Mouse (Mus musculus) C2C12 (cell line): ENCODE data around the gene Iqck. TPM values are rescaled to one million over a fixed set of nuclear protein-coding genes. Genes with fewer than 3 reads are reported as not detected.

Experiments
- H3K27me3 ChIP-seq: one replicate; pipeline ENCODE4 v1.6.1; 2011; ENCODE audit not compliant: control insufficient read depth, insufficient read depth, insufficient read length
- H3K36me3 ChIP-seq: one replicate; pipeline ENCODE4 v1.6.1; 2011; ENCODE audit not compliant: control insufficient read depth, insufficient read depth
- H3K4me3 ChIP-seq: one replicate; pipeline ENCODE4 v1.5.1; 2011; ENCODE audit warnings: mild to moderate bottlenecking, control low read depth; ENCODE audit not compliant: poor library complexity, insufficient read depth, severe bottlenecking
- H3K79me2 ChIP-seq: one replicate; pipeline ENCODE4 v1.6.1; 2011; ENCODE audit not compliant: control insufficient read depth, insufficient read depth
- H3K79me3 ChIP-seq: one replicate; pipeline ENCODE4 v1.6.1; 2011; ENCODE audit warnings: low read depth, control low read depth
- H3ac ChIP-seq: one replicate; pipeline ENCODE3; 2011; ENCODE audit warnings: low read depth; ENCODE audit not compliant: control insufficient read depth, insufficient read length
- CEBPB ChIP-seq: IDR thresholded peaks from one replicate; pipeline ENCODE4 v1.6.1; 2011; ENCODE audit warnings: low read depth, mild to moderate bottlenecking, control low read depth, moderate library complexity
- CTCF ChIP-seq: IDR thresholded peaks from one replicate; pipeline ENCODE4 v1.5.1; 2011; ENCODE audit not compliant: control insufficient read depth, insufficient read depth, insufficient read length
- FOSL1 ChIP-seq: IDR thresholded peaks from one replicate; pipeline ENCODE4 v1.8.0; 2011; ENCODE audit warnings: mild to moderate bottlenecking, low read length; ENCODE audit not compliant: poor library complexity, insufficient read depth, severe bottlenecking
- MAX ChIP-seq: IDR thresholded peaks from one replicate; pipeline ENCODE4 v1.6.1; 2011; ENCODE audit warnings: mild to moderate bottlenecking, control low read depth
- MYOD1 ChIP-seq: IDR thresholded peaks from one replicate; pipeline ENCODE4 v1.6.1; 2011; ENCODE audit warnings: low read depth; ENCODE audit not compliant: control insufficient read depth, insufficient read length
- MYOG ChIP-seq: IDR thresholded peaks from one replicate; pipeline ENCODE4 v1.6.1; 2011; ENCODE audit not compliant: control insufficient read depth, insufficient read length; ENCODE audit errors: extremely low read depth
- USF1 ChIP-seq: IDR thresholded peaks from one replicate; pipeline ENCODE4 v1.6.1; 2011; ENCODE audit warnings: low read depth, mild to moderate bottlenecking, control low read depth, moderate library complexity
- long read RNA-seq, 2 experiments: library from polyadenylated mRNA; unstranded; transcript quantifications; one replicate each; pipeline ENCODE4 v2.0.0; 2019 to 2020
- polyA plus RNA-seq: library from polyadenylated mRNA; unstranded; fragments of >200 nt; fragmentation: generic; extraction: Trizol; gene quantifications from one replicate; pipeline ENCODE4 v1.2.1, GENCODE M21; 2012; ENCODE audit warnings: missing spikeins

Iqck gene
- 0.53 TPM for polyA plus RNA-seq
- long read RNA-seq, experiment 1, partial matches to known transcripts, result 0 of 1 reads
- long read RNA-seq, experiment 1, other reads (novel, unspliced or antisense), result 1 of 1 reads
- long read RNA-seq, experiment 2, partial matches to known transcripts, result 0 of 1 reads
- long read RNA-seq, experiment 2, other reads (novel, unspliced or antisense), result 0 of 1 reads

DNA sequence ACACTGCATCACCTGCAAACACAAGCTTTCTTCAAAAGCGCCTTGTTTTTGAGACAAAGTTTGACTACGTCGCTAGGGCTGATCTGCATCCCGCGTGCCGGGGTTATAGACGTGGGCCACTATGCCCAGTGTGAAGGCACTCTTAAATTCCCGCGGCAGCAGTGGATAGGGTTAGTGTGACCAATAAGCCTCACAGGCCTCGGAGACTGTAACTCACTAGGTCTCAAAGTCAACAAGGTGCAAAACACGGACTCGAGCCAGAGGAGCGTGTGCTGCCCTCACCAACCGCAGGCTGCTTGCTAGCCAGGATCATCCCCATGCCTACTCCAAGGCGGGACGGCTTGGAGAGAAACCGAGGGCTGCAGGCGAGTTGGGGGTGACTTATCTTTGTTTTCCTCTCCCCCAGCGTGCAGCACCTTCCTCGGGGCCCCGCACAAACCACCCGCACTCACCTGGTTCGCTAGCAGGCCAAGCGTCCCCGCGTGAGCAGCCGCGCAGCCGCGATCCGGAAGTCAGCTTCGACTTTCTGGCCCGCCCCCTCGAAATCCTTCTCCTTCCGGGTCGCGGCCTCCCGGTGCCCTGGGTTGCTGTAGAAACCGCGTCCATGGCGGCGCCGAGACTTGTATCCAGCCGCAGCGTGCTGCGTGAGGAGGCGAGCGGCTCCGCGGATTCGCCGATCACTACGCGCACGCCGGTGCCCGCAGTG, at the start of gene Iqck:
TSS of gene Iqck (plus strand) at position 582 of the 706 bp plus-strand sequence.
- Histone ChIP-seq H3K27me3 (no peaks in the 10 kb centered on the region), H3K4me3 (peak within 1 kb of the TSS; percentile 85), H3K79me3 (peaks cover 28% of the 10 kb centered on the region), H3K36me3 (peaks cover 32% of the 10 kb centered on the region), H3K79me2 (peaks cover 62% of the 10 kb centered on the region), H3ac (peak within 1 kb of the TSS; percentile 46)
- no peak for TF ChIP-seq MYOD1
- TF ChIP-seq MAX, result peak; percentile 42

DNA sequence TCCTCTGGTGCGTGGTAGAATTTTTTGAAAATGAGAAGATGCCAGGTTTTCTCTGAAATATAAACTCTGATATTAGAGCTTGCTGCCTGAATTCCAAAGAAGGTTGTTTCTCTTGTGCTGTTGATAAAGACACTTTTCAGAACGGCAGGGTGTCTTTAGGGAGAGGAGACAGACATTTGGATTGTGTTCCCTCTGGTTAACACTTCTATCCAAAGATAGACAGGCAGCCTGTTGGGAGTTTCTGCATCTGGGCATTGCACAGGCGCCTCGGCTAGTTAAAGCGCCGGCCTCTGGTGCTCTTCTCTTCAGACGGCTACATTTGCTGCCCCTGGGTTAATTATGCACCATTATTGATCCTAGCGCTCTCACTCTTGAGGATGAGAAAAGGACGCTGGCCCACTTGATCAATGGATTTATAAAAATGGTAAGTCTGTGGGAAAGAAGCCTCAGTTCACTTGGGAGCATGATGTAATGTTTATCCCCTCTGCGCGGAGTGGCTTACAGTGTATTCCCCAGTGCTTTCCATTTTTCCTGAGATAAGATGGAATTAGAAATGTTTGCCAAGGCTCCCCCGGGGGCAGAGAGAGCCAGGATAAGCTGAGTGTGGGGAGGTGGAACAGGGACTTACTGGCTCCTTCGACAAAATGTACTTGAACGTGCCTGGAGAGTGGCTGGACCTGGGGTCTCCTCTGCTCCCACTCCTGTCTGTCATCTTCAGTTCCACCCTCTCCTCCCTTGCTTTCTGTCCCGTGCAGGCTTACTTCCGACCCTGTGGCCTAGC, 48.7 kb upstream of the Iqck start:
- Histone ChIP-seq H3K79me2 (no peaks in the 10 kb centered on the region), H3K27me3 (no peaks in the 10 kb centered on the region), H3K79me3 (no peaks in the 10 kb centered on the region), H3K4me3 (no peak overlapping the region), H3ac (no peak overlapping the region), H3K36me3 (no peaks in the 10 kb centered on the region)
- TF ChIP-seq MAX (no peak), FOSL1 (no peak), CEBPB (no peak), CTCF (no peak), MYOG (no peak), MYOD1 (no peak), USF1 (no peak)

DNA sequence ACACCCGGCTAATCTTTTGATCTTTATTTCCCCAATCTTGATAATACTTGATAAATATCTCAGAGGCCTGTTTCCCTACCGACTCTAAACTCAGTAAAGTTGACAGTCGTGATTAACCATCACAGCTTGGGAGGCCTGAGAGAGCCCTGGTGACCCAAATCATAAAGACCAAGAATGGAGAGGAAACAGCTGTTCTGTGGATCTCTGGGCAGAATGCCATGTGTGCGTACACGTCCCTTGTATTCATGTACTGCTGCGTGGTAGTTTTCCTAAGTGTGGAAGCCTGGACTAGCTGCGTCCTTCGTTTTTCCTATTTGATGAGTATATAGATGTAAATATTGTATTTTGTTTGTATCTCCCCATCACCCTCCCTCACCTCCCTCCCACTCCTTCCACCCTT, 47.7 kb upstream of the Iqck start:
- Histone ChIP-seq H3K27me3 (no peaks in the 10 kb centered on the region), H3K36me3 (no peaks in the 10 kb centered on the region), H3K79me2 (no peaks in the 10 kb centered on the region), H3K79me3 (no peaks in the 10 kb centered on the region), H3K4me3 (no peak overlapping the region), H3ac (no peak overlapping the region)
- TF ChIP-seq MYOG (no peak), MYOD1 (no peak), USF1 (no peak), CTCF (no peak), CEBPB (no peak), MAX (no peak), FOSL1 (no peak)

DNA sequence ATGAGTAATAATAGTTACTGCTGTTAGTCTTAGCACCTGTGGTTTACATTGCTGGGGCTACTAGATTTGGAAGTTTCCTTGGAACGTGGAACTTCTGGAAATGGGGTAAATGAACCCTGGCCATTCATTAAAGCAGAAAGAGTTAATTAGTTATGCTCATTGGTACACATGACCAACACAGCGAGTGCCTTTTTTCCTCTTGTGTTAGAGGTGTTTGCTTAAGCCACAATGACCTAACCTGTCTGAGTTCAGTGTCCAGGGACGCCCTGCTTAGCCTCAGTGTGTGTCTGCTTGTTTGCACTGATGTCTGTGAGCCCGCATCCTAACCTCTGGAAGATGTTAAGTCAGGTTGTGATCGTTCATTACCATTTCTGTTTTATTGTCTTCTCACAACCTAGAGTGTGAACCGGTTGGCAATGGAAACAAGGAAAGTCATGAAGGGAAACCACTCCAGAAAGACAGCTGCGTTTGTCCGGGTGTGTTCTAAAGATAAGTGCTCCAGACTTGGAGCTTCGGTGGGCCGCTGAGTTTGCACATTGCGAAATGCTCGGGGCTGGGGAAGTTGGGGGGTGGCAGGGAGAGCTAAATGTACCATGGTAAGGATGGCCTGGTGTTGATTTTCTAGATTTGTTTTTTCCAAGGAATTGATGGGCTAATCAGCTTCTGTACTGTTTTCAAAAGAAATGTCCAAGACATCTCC, 44.0 kb upstream of the Iqck start:
- no peaks in the 10 kb centered on the region for H3K79me3 ChIP-seq
- no peaks in the 10 kb centered on the region for H3K79me2 ChIP-seq
- no peaks in the 10 kb centered on the region for H3K36me3 ChIP-seq
- H3K4me3 ChIP-seq, result no peak overlapping the region
- no peak for TF ChIP-seq CTCF
- TF ChIP-seq MAX, result no peak
- no peak for TF ChIP-seq CEBPB
- TF ChIP-seq MYOG, result no peak
- no peak for TF ChIP-seq FOSL1
- TF ChIP-seq USF1, result no peak
- no peak for TF ChIP-seq MYOD1
- no peak overlapping the region for H3ac ChIP-seq
- no peaks in the 10 kb centered on the region for H3K27me3 ChIP-seq

DNA sequence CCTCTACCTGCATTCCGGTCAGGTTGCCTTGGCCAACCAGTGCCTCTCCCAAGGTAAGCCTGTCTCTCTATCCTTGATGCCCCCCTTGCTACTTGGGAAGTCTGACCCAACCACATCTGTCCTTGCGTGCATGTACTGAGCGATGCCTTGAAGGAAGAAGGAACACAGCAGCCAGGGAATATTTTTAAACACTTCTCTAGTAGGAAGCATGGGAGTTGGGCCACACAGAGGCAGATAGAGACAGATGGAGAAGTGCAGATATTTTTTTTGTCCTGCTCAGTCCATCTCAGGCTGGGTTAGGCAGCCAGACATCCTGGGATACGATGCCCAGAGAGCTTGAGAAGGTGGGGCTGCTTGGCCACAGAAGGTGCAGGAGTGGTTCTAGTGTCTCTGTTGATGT, 42.0 kb upstream of the Iqck start:
- Histone ChIP-seq H3K79me3 (no peaks in the 10 kb centered on the region), H3K36me3 (no peaks in the 10 kb centered on the region), H3ac (no peak overlapping the region), H3K27me3 (no peaks in the 10 kb centered on the region), H3K79me2 (no peaks in the 10 kb centered on the region), H3K4me3 (no peak overlapping the region)
- TF ChIP-seq MYOG (no peak), FOSL1 (no peak), MYOD1 (no peak), USF1 (no peak), CEBPB (no peak), CTCF (no peak), MAX (no peak)
